ENCODE assay signal across 9 mouse cellular contexts in the genomic region with DNA sequence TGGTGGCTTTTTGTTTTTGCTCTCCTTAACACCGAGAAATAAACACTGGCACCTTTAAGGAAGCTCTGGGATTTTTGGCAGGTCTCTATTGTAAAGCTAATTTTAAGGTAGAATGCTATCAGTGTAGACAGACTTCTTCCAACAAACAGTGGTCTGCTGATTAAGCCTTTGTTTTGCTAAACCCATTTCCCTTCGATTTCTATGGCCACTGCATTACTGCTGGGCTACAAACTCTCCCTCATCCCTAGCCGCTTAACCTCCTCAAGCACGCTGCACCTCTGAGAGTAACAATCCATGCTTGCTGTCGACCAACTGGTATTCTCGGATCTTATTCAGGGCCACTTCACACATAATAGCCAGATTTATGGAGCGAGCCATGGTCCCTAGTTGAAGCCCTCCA. TPM values are rescaled to one million over a fixed set of nuclear protein-coding genes. Genes with fewer than 3 reads are reported as not detected.
DNase-seq lines count a peak whose midpoint lies in the region; ATAC-seq and TF ChIP-seq lines count a peak whose summit lies in the region.
"Had no signal": no experiment of that assay in that cellular context is flagged by ENCODE, and none has a peak within 500 bp of the region (broad histone marks: within the 10 kb centered on the region; RNA-seq: fewer than 3 reads in every experiment).

No protein-coding gene starts in this region.

- TF ChIP-seq CTCF in liver, adult 2 months (IDR thresholded peaks at IDR 0.05; ENCODE audit: low read depth, low read length) = no peak

- no peak for TF ChIP-seq POLR2A in liver, adult 2 months (IDR thresholded peaks at IDR 0.05; ENCODE audit: extremely low read depth, insufficient read depth, low read length)

- no peak for ATAC-seq in limb, embryonic 11.5 days (ENCODE audit: insufficient number of reproducible peaks, low FRiP score, low TSS enrichment, low read depth)

- H3K9me3 ChIP-seq in embryonic facial prominence, embryonic 10.5 days = no peaks in the 10 kb centered on the region
- H3K9me3 ChIP-seq in limb, embryonic 11.5 days (ENCODE audit: control insufficient read depth, low read length) = no peaks in the 10 kb centered on the region

- intact Hi-C loops in left cerebral cortex, postnatal 4 days (cut with DNase I) = no loop called here

- DNase-seq in liver, adult 2 months (ENCODE audit: extremely low read depth, low read depth, low spot score) = no peak
- no peak for DNase-seq in liver
- peak; percentile 15 for DNase-seq in embryonic facial prominence, embryonic 10.5 days (ENCODE audit: low spot score)
- no peak for DNase-seq in limb, embryonic 11.5 days (ENCODE audit: low spot score)
- DNase-seq in retina, postnatal 1 day = peak; percentile 13
- no peak for DNase-seq in left cerebral cortex, postnatal 4 days
- no peak for DNase-seq in cerebellum, postnatal 14 days
- no peak for DNase-seq in ovary, adult 18-20 months (ENCODE audit: low spot score)

- no peak overlapping the region for H3K27ac ChIP-seq in liver, adult 2 months (replicated peaks; ENCODE audit: insufficient read depth, low read depth, low read length)
- H3K27ac ChIP-seq in embryonic facial prominence, embryonic 10.5 days (replicated peaks) = no peak overlapping the region; the same call in 1 of the 2 replicates
- no peak overlapping the region for H3K27ac ChIP-seq in limb, embryonic 11.5 days (replicated peaks; ENCODE audit: low read depth, low read length)

- H3K4me3 ChIP-seq in liver, adult 2 months (ENCODE audit: insufficient read depth, low read depth, low read length) = peak overlapping the region; percentile 79; the same call in 1 of the 2 replicates
- H3K4me3 ChIP-seq in embryonic facial prominence, embryonic 10.5 days = peak overlapping the region; percentile 92
- peak overlapping the region; percentile 91 for H3K4me3 ChIP-seq in limb, embryonic 11.5 days (ENCODE audit: low read depth, low read length)

- H3K4me1 ChIP-seq in liver, adult 2 months (ENCODE audit: control insufficient read depth, insufficient read depth, low read length) = peaks cover 9% of the 10 kb centered on the region
- H3K4me1 ChIP-seq in embryonic facial prominence, embryonic 10.5 days = peaks cover 23% of the 10 kb centered on the region
- H3K4me1 ChIP-seq in limb, embryonic 11.5 days (ENCODE audit: control insufficient read depth, insufficient read depth, low read length) = 0 out of 2 replicates have a peak, but pooled peaks cover 4% of the 10 kb centered on the region

- no peaks in the 10 kb centered on the region for H3K27me3 ChIP-seq in liver, adult 2 months (ENCODE audit: control insufficient read depth, insufficient read depth, low read length)
- no peaks in the 10 kb centered on the region for H3K27me3 ChIP-seq in embryonic facial prominence, embryonic 10.5 days (replicated peaks; ENCODE audit: low read depth, poor library complexity, severe bottlenecking)
- no peaks in the 10 kb centered on the region for H3K27me3 ChIP-seq in limb, embryonic 11.5 days (ENCODE audit: control insufficient read depth, insufficient read depth, low read length)

- H3K79me2 ChIP-seq in liver, adult 2 months (ENCODE audit: control insufficient read depth, insufficient read depth, low read length) = peaks cover 15% of the 10 kb centered on the region; the same call in 1 of the 2 replicates

- H3K4me2 ChIP-seq in limb, embryonic 11.5 days (ENCODE audit: low read depth, severe bottlenecking) = peak overlapping the region; percentile 97

- 29% methylated on average over 7 of the region's 7 CpGs for WGBS in liver, adult 2 months
- 12% methylated on average over 7 of the region's 7 CpGs for WGBS in embryonic facial prominence, embryonic 10.5 days
- WGBS in limb, embryonic 11.5 days = 18% methylated on average over 7 of the region's 7 CpGs

- H3K9ac ChIP-seq in liver, adult 2 months (ENCODE audit: low read depth, low read length) = peak overlapping the region; percentile 40; the same call in 1 of the 2 replicates
- peak overlapping the region; percentile 68; the same call in 1 of the 2 replicates for H3K9ac ChIP-seq in limb, embryonic 11.5 days (ENCODE audit: low read length)

- H3K36me3 ChIP-seq in liver, adult 2 months (ENCODE audit: control insufficient read depth, insufficient read depth, low read length) = no peaks in the 10 kb centered on the region
- H3K36me3 ChIP-seq in embryonic facial prominence, embryonic 10.5 days (replicated peaks) = peaks cover 5% of the 10 kb centered on the region; the same call in 1 of the 2 replicates
- H3K36me3 ChIP-seq in limb, embryonic 11.5 days (ENCODE audit: control insufficient read depth, insufficient read depth, low read length) = no peaks in the 10 kb centered on the region; the same call in 1 of the 2 replicates

RNA-seq across cellular contexts. Expression of a gene that starts 1.3 kb away (rescaled TPM):
- total RNA-seq in liver, adult 2 months (2014; rRNA removed) = 14.2 and 15.6 TPM in 2 replicates
- 7.6 and 8.6 TPM in 2 replicates for polyA plus RNA-seq in liver, adult 2 months (2012; rRNA removed)
- polyA plus RNA-seq in embryonic facial prominence, embryonic 10.5 days (2016; fragmentation: Nextera tagmentation; extraction: Ambion mirVana) = 12.1 and 12.3 TPM in 2 replicates
- 13.5 and 15.0 TPM in 2 replicates for polyA plus RNA-seq in limb, embryonic 11.5 days (2014; fragmentation: Nextera tagmentation; extraction: Ambion mirVana)
- 10 to 100 TPM; 53.4 to 53.8 TPM for total RNA-seq in left cerebral cortex, postnatal 4 days (2021)

RNA-seq across cellular contexts. Expression of a gene that starts 18.5 kb away (rescaled TPM):
- 155 and 170 TPM in 2 replicates for total RNA-seq in liver, adult 2 months (2014; rRNA removed)
- 280 and 328 TPM in 2 replicates for polyA plus RNA-seq in liver, adult 2 months (2012; rRNA removed)
- polyA plus RNA-seq in embryonic facial prominence, embryonic 10.5 days (2016; fragmentation: Nextera tagmentation; extraction: Ambion mirVana) = 75.2 and 76.8 TPM in 2 replicates
- polyA plus RNA-seq in limb, embryonic 11.5 days (2014; fragmentation: Nextera tagmentation; extraction: Ambion mirVana) = 61.0 and 61.2 TPM in 2 replicates
- total RNA-seq in left cerebral cortex, postnatal 4 days (2021) = 10 to 100 TPM; 58.3 to 73.2 TPM

RNA-seq across cellular contexts. Expression of a gene that starts 20.3 kb away (rescaled TPM):
- 4.8 and 6.3 TPM in 2 replicates for total RNA-seq in liver, adult 2 months (2014; rRNA removed)
- polyA plus RNA-seq in liver, adult 2 months (2012; rRNA removed) = 9.8 and 11.3 TPM in 2 replicates
- 8.3 and 9.9 TPM in 2 replicates for polyA plus RNA-seq in embryonic facial prominence, embryonic 10.5 days (2016; fragmentation: Nextera tagmentation; extraction: Ambion mirVana)
- polyA plus RNA-seq in limb, embryonic 11.5 days (2014; fragmentation: Nextera tagmentation; extraction: Ambion mirVana) = 9.5 and 10.6 TPM in 2 replicates
- 1 to 10 TPM; 4.8 to 5.2 TPM for total RNA-seq in left cerebral cortex, postnatal 4 days (2021)

RNA-seq across cellular contexts. Expression of a gene that starts 36.2 kb away (rescaled TPM):
- total RNA-seq in liver, adult 2 months (2014; rRNA removed) = 204 and 276 TPM in 2 replicates
- 154 and 166 TPM in 2 replicates for polyA plus RNA-seq in liver, adult 2 months (2012; rRNA removed)
- polyA plus RNA-seq in embryonic facial prominence, embryonic 10.5 days (2016; fragmentation: Nextera tagmentation; extraction: Ambion mirVana) = 9.3 and 9.8 TPM in 2 replicates
- polyA plus RNA-seq in limb, embryonic 11.5 days (2014; fragmentation: Nextera tagmentation; extraction: Ambion mirVana) = 12.7 and 13.2 TPM in 2 replicates
- 1 to 10 TPM; 2.9 to 3.5 TPM for total RNA-seq in left cerebral cortex, postnatal 4 days (2021)

RNA-seq across cellular contexts. Expression of a gene that starts 44.4 kb away (rescaled TPM):
- total RNA-seq in liver, adult 2 months (2014; rRNA removed) = not detected in 2 replicates
- not detected in 2 replicates for polyA plus RNA-seq in liver, adult 2 months (2012; rRNA removed)
- polyA plus RNA-seq in embryonic facial prominence, embryonic 10.5 days (2016; fragmentation: Nextera tagmentation; extraction: Ambion mirVana) = not detected in 2 replicates
- polyA plus RNA-seq in limb, embryonic 11.5 days (2014; fragmentation: Nextera tagmentation; extraction: Ambion mirVana) = not detected in 2 replicates
- not detected for total RNA-seq in left cerebral cortex, postnatal 4 days (2021)
- total RNA-seq: common myeloid progenitor, adult 5-6 weeks had no signal

Comparison
In these comparisons a context has a peak if more than half of its experiments do, and no peak if none do; other contexts are left out.
1. DNase-seq: peak in embryonic facial prominence, embryonic 10.5 days (single experiment) and retina, postnatal 1 day (single experiment); none in liver, adult 2 months (single experiment), liver (single experiment), limb, embryonic 11.5 days (single experiment), left cerebral cortex, postnatal 4 days (single experiment), cerebellum, postnatal 14 days (0 of 2) and ovary, adult 18-20 months (single experiment).
2. Peak in every context shown above with its lines, with median percentiles within 50 percentile points of each other: H3K4me3 ChIP-seq.